Mouse (Mus musculus): ENCODE measurements around the gene Emp2. TPM values are rescaled to one million over a fixed set of nuclear protein-coding genes. Genes with fewer than 3 reads are reported as not detected.

The Emp2 gene
- polyA plus RNA-seq, 1 experiment from 2014 or later, result 17.6 TPM

- no peaks in the 10 kb centered on the region for H3K9me3 ChIP-seq (ENCODE audit: control insufficient read depth, low read length)
- no peak overlapping the region for H3K4me3 ChIP-seq (replicated peaks; ENCODE audit: low read length)
- no peak overlapping the region for H3K27ac ChIP-seq
- DNase-seq (ENCODE audit: low spot score), result no peak
- no peaks in the 10 kb centered on the region for H3K36me3 ChIP-seq (replicated peaks; ENCODE audit: control insufficient read depth, insufficient read depth)
- no peak overlapping the region for H3K4me2 ChIP-seq (replicated peaks)
- H3K9ac ChIP-seq, result no peak overlapping the region
- no peak for ATAC-seq (ENCODE audit: low FRiP score)
- H3K27me3 ChIP-seq (ENCODE audit: control insufficient read depth, insufficient read depth, low read length), result no peaks in the 10 kb centered on the region
- no peaks in the 10 kb centered on the region for H3K4me1 ChIP-seq (replicated peaks; ENCODE audit: control insufficient read depth, insufficient read depth, low read length)
- 64% methylated on average over 13 of the region's 13 CpGs for WGBS
Measured at GRCm38 (mm10) chr16:10327563-10328333, 14.0 kb upstream of the Emp2 start.

GRCm38 (mm10) chr16:10319914-10320569, 6.3 kb upstream of the Emp2 start:
- 56% methylated on average over 17 of the region's 17 CpGs for WGBS
- Histone ChIP-seq H3K9ac (no peak overlapping the region), H3K4me2 (replicated peaks) (no peak overlapping the region), H3K9me3 (ENCODE audit: control insufficient read depth, low read length) (no peaks in the 10 kb centered on the region), H3K4me3 (replicated peaks; ENCODE audit: low read length) (no peak overlapping the region), H3K4me1 (replicated peaks; ENCODE audit: control insufficient read depth, insufficient read depth, low read length) (no peaks in the 10 kb centered on the region), H3K27ac (no peak overlapping the region), H3K36me3 (replicated peaks; ENCODE audit: control insufficient read depth, insufficient read depth) (no peaks in the 10 kb centered on the region), H3K27me3 (ENCODE audit: control insufficient read depth, insufficient read depth, low read length) (no peaks in the 10 kb centered on the region)
- ATAC-seq (ENCODE audit: low FRiP score) (no peak), DNase-seq (ENCODE audit: low spot score) (no peak)

- no peak overlapping the region for H3K9ac ChIP-seq
Measured at GRCm38 (mm10) chr16:10317197-10317544, 3.4 kb upstream of the Emp2 start.

GRCm38 (mm10) chr16:10316493-10317196, 2.9 kb upstream of the Emp2 start:
- 85% methylated on average over 10 of the region's 10 CpGs for WGBS
- no peaks in the 10 kb centered on the region for H3K9me3 ChIP-seq (ENCODE audit: control insufficient read depth, low read length)

More at GRCm38 (mm10) chr16:10317197-10317544, 3.4 kb upstream of the Emp2 start:
- WGBS, result 60% methylated on average over 4 of the region's 4 CpGs
- peaks cover 8% of the 10 kb centered on the region; the same call in 1 of the 2 replicates for H3K4me1 ChIP-seq (replicated peaks; ENCODE audit: control insufficient read depth, insufficient read depth, low read length)
- H3K4me2 ChIP-seq (replicated peaks), result no peak overlapping the region
- no peak overlapping the region for H3K27ac ChIP-seq
- H3K27me3 ChIP-seq (ENCODE audit: control insufficient read depth, insufficient read depth, low read length), result peaks cover 18% of the 10 kb centered on the region
- no peaks in the 10 kb centered on the region for H3K36me3 ChIP-seq (replicated peaks; ENCODE audit: control insufficient read depth, insufficient read depth)
- no peak overlapping the region for H3K4me3 ChIP-seq (replicated peaks; ENCODE audit: low read length)
- no peaks in the 10 kb centered on the region for H3K9me3 ChIP-seq (ENCODE audit: control insufficient read depth, low read length)
- no peak for DNase-seq (ENCODE audit: low spot score)
- ATAC-seq (ENCODE audit: low FRiP score), result no peak

DNA sequence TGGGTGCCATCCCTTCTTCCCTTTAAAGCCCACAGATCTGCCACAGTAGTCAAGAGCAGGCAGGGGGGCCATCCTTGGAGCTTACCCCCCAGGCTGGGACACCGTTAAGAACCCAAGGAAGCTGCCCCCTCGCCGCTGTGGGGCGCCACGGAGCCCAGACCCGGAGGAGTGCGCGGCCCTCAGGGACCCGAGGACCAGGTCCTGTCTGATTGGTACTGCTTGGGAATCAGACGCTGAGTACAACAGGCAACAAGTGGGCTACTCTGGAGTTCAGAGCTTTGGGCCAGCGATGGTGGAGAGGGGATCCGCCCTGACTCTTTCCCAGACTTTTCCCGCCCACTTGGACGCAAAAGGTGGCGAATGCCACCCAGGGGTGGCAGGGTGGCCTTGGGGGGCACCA, 542 bp downstream of the Emp2 start:
- no peaks in the 10 kb centered on the region for H3K36me3 ChIP-seq (replicated peaks; ENCODE audit: control insufficient read depth, insufficient read depth)
- H3K9me3 ChIP-seq (ENCODE audit: control insufficient read depth, low read length), result no peaks in the 10 kb centered on the region
- WGBS, result 10% methylated on average over 15 of the region's 15 CpGs
- H3K9ac ChIP-seq, result peak overlapping the region; percentile 51; the same call in 1 of the 2 replicates
- H3K27me3 ChIP-seq (ENCODE audit: control insufficient read depth, insufficient read depth, low read length), result peaks cover 18% of the 10 kb centered on the region
- peak overlapping the region; percentile 87 for H3K4me2 ChIP-seq (replicated peaks)
- ATAC-seq (ENCODE audit: low FRiP score) (peak; percentile 43; the same call in 1 of the 2 replicates), DNase-seq (ENCODE audit: low spot score) (no peak)
- no peak overlapping the region for H3K27ac ChIP-seq
- peak overlapping the region; percentile 40 for H3K4me3 ChIP-seq (replicated peaks; ENCODE audit: low read length)
- H3K4me1 ChIP-seq (replicated peaks; ENCODE audit: control insufficient read depth, insufficient read depth, low read length), result peaks cover 8% of the 10 kb centered on the region; the same call in 1 of the 2 replicates

More at GRCm38 (mm10) chr16:10316493-10317196, 2.9 kb upstream of the Emp2 start:
- DNase-seq (ENCODE audit: low spot score), result no peak
- Histone ChIP-seq H3K4me3 (replicated peaks; ENCODE audit: low read length) (no peak overlapping the region), H3K4me1 (replicated peaks; ENCODE audit: control insufficient read depth, insufficient read depth, low read length) (peaks cover 8% of the 10 kb centered on the region; the same call in 1 of the 2 replicates), H3K27me3 (ENCODE audit: control insufficient read depth, insufficient read depth, low read length) (peaks cover 18% of the 10 kb centered on the region), H3K36me3 (replicated peaks; ENCODE audit: control insufficient read depth, insufficient read depth) (no peaks in the 10 kb centered on the region), H3K27ac (no peak overlapping the region), H3K9ac (no peak overlapping the region), H3K4me2 (replicated peaks) (no peak overlapping the region)
- no peak for ATAC-seq (ENCODE audit: low FRiP score)

- 82% methylated on average over 4 of the region's 4 CpGs for WGBS
Measured at GRCm38 (mm10) chr16:10311989-10312388, 1.8 kb downstream of the Emp2 start.

GRCm38 (mm10) chr16:10311086-10311485, 2.7 kb downstream of the Emp2 start:
- Histone ChIP-seq H3K4me1 (replicated peaks; ENCODE audit: control insufficient read depth, insufficient read depth, low read length) (peaks cover 8% of the 10 kb centered on the region; the same call in 1 of the 2 replicates), H3K9ac (no peak overlapping the region), H3K27me3 (ENCODE audit: control insufficient read depth, insufficient read depth, low read length) (peaks cover 21% of the 10 kb centered on the region), H3K9me3 (ENCODE audit: control insufficient read depth, low read length) (no peaks in the 10 kb centered on the region), H3K4me2 (replicated peaks) (no peak overlapping the region), H3K36me3 (replicated peaks; ENCODE audit: control insufficient read depth, insufficient read depth) (no peaks in the 10 kb centered on the region), H3K4me3 (replicated peaks; ENCODE audit: low read length) (no peak overlapping the region), H3K27ac (no peak overlapping the region)
- no peak for ATAC-seq (ENCODE audit: low FRiP score)
- no peak for DNase-seq (ENCODE audit: low spot score)
- WGBS, result 68% methylated on average over 3 of the region's 3 CpGs

More at GRCm38 (mm10) chr16:10311989-10312388, 1.8 kb downstream of the Emp2 start:
- Histone ChIP-seq H3K9me3 (ENCODE audit: control insufficient read depth, low read length) (no peaks in the 10 kb centered on the region), H3K36me3 (replicated peaks; ENCODE audit: control insufficient read depth, insufficient read depth) (no peaks in the 10 kb centered on the region), H3K27ac (no peak overlapping the region), H3K9ac (no peak overlapping the region), H3K4me2 (replicated peaks) (no peak overlapping the region), H3K4me1 (replicated peaks; ENCODE audit: control insufficient read depth, insufficient read depth, low read length) (peaks cover 8% of the 10 kb centered on the region; the same call in 1 of the 2 replicates), H3K27me3 (ENCODE audit: control insufficient read depth, insufficient read depth, low read length) (peaks cover 21% of the 10 kb centered on the region), H3K4me3 (replicated peaks; ENCODE audit: low read length) (no peak overlapping the region)
- DNase-seq (ENCODE audit: low spot score) (no peak), ATAC-seq (ENCODE audit: low FRiP score) (no peak)

DNA sequence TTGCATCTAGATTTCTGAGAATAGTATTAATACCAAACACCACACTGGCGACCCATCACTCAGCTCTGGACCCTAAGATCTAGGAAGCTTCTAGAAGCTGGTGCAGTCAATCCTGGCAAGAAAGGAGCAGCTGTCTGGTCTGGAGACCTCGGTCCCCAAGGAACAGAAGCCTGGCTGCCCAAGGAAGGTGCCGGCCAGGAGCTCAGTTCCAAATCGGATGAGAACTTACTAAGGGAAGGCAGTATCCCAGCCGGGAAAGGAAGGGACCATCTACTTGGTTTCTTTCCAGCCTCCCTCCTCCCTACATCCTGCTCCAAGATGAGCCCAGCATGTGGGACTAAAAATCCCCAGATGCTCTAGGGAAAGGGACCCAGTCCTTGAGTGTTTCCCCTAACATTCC, 3.3 kb downstream of the Emp2 start:
- Histone ChIP-seq H3K9me3 (ENCODE audit: control insufficient read depth, low read length) (no peaks in the 10 kb centered on the region), H3K4me3 (replicated peaks; ENCODE audit: low read length) (no peak overlapping the region), H3K4me2 (replicated peaks) (no peak overlapping the region), H3K36me3 (replicated peaks; ENCODE audit: control insufficient read depth, insufficient read depth) (no peaks in the 10 kb centered on the region), H3K4me1 (replicated peaks; ENCODE audit: control insufficient read depth, insufficient read depth, low read length) (peaks cover 8% of the 10 kb centered on the region; the same call in 1 of the 2 replicates), H3K27ac (no peak overlapping the region), H3K9ac (no peak overlapping the region), H3K27me3 (ENCODE audit: control insufficient read depth, insufficient read depth, low read length) (peaks cover 21% of the 10 kb centered on the region)
- WGBS, result 81% methylated on average over 5 of the region's 5 CpGs
- no peak for DNase-seq (ENCODE audit: low spot score)
- no peak for ATAC-seq (ENCODE audit: low FRiP score)

DNA sequence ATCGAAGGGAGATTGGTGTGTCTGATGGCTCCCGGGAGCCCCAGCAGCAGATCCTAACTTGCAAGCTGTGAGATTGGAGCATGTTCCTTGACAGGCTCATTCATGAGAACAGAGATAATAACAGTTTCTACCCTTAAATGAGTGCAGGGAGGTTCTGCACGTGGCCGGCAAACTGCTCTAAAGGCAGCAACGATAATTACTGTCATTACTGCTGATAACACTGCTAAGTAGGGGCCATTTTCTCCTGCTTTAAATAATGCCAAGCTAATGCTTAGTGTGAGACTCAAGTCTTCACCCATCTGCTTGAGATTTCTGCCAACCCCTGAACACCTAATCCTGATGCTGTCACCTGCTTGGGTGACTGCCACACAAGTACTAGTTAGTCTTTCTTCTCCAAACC, 6.4 kb downstream of the Emp2 start:
- Histone ChIP-seq H3K4me1 (replicated peaks; ENCODE audit: control insufficient read depth, insufficient read depth, low read length) (no peaks in the 10 kb centered on the region), H3K9me3 (ENCODE audit: control insufficient read depth, low read length) (no peaks in the 10 kb centered on the region), H3K4me2 (replicated peaks) (no peak overlapping the region), H3K27ac (no peak overlapping the region), H3K36me3 (replicated peaks; ENCODE audit: control insufficient read depth, insufficient read depth) (no peaks in the 10 kb centered on the region), H3K4me3 (replicated peaks; ENCODE audit: low read length) (no peak overlapping the region), H3K9ac (no peak overlapping the region), H3K27me3 (ENCODE audit: control insufficient read depth, insufficient read depth, low read length) (0 out of 2 replicates have a peak, but pooled peaks cover 3% of the 10 kb centered on the region)
- ATAC-seq (ENCODE audit: low FRiP score) (no peak), DNase-seq (ENCODE audit: low spot score) (no peak)
- WGBS, result 82% methylated on average over 5 of the region's 5 CpGs
